Comparison of ENCODE assay signal across 8 mouse cellular contexts in the genomic region with DNA sequence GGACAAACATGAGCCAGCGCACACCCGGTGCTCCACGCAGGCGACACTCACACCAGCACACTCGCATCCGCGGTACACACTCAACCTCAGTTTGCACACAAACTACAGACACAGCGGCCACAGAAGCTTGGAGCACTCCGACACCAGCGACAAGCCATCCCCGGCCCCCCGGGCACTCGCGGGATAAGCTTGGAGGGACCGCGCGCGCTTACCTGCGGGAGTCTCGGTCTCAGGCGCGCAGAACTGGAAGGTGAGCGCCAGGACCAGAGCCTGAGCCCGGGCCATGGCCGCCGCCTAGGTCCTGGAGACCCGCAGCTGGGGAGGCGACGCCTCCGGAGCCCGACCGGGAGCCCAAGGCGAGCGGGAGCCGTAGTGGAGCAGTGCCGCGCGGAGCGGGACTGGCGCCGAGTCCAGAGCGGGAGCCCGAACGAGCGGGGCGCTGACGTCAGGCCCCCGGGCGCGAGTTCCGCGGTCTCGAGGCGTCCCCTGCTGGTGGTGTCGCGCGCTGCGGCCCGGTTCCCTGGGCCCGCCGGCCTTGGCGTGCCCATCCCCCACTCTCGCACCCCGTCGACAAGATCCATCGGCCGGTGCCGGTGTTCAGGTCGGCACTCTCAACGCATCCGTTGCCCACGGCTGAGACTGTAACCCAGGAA. TPM values are rescaled to one million over a fixed set of nuclear protein-coding genes. Genes with fewer than 3 reads are reported as not detected.
DNase-seq lines count a peak whose midpoint lies in the region; ATAC-seq and TF ChIP-seq lines count a peak whose summit lies in the region.

A gene (minus strand): TSS at position 417 of the 653 bp plus-strand sequence.

- peaks cover 48% of the 10 kb centered on the region for H3K4me1 ChIP-seq in erythroblast, embryonic 14.5 days (ENCODE audit: control insufficient read depth)
- H3K4me1 ChIP-seq in embryonic facial prominence, embryonic 14.5 days (ENCODE audit: control insufficient read depth, insufficient read depth, low read length): no peaks in the 10 kb centered on the region; the same call in 1 of the 2 replicates
- H3K4me1 ChIP-seq in heart, embryonic 11.5 days (ENCODE audit: control insufficient read depth, insufficient read depth, low read length): 0 out of 2 replicates have a peak, but pooled peaks cover 2% of the 10 kb centered on the region
- peaks cover 22% of the 10 kb centered on the region for H3K4me1 ChIP-seq in kidney, embryonic 16.5 days (ENCODE audit: insufficient read depth, low read length)
- peaks cover 11% of the 10 kb centered on the region for H3K4me1 ChIP-seq in liver, adult 2 months (ENCODE audit: control insufficient read depth, insufficient read depth, low read length)

- H3K4me2 ChIP-seq in embryonic facial prominence, embryonic 14.5 days (ENCODE audit: low read depth, low read length): peak within 1 kb of the TSS; percentile 80
- peak within 1 kb of the TSS; percentile 76 for H3K4me2 ChIP-seq in heart, embryonic 11.5 days
- peak within 1 kb of the TSS; percentile 88 for H3K4me2 ChIP-seq in kidney, embryonic 16.5 days (replicated peaks; ENCODE audit: low read depth, low read length)
- H3K4me2 ChIP-seq in myocyte (ENCODE audit: low read depth): peak within 1 kb of the TSS; percentile 77

- peak within 1 kb of the TSS; percentile 81 for H3K9ac ChIP-seq in embryonic facial prominence, embryonic 14.5 days (ENCODE audit: low read depth, low read length)
- H3K9ac ChIP-seq in heart, embryonic 11.5 days (ENCODE audit: low read depth, low read length): peak within 1 kb of the TSS; percentile 44
- H3K9ac ChIP-seq in kidney, embryonic 16.5 days (replicated peaks; ENCODE audit: low read length): peak within 1 kb of the TSS; percentile 81
- H3K9ac ChIP-seq in liver, adult 2 months (ENCODE audit: low read depth, low read length): peak within 1 kb of the TSS; percentile 65

- no peak for ATAC-seq in erythroblast, adult 5-6 weeks (replicated peaks; ENCODE audit: low FRiP score, poor library complexity, severe bottlenecking)
- peak; percentile 84 for ATAC-seq in embryonic facial prominence, embryonic 14.5 days (ENCODE audit: low read depth)
- peak; percentile 51; the same call in 1 of the 2 replicates for ATAC-seq in heart, embryonic 11.5 days (replicated peaks; ENCODE audit: insufficient number of reproducible peaks, low FRiP score, low TSS enrichment)
- peak; percentile 87 for ATAC-seq in kidney, embryonic 16.5 days (ENCODE audit: low FRiP score, low TSS enrichment)

- H3K9me3 ChIP-seq in erythroblast, embryonic 14.5 days (ENCODE audit: control insufficient read depth, low read length): peaks cover 11% of the 10 kb centered on the region; the same call in 1 of the 2 replicates
- no peaks in the 10 kb centered on the region for H3K9me3 ChIP-seq in embryonic facial prominence, embryonic 14.5 days (ENCODE audit: control insufficient read depth, low read length)
- H3K9me3 ChIP-seq in heart, embryonic 11.5 days (replicated peaks; ENCODE audit: control insufficient read depth, low read length): no peaks in the 10 kb centered on the region
- H3K9me3 ChIP-seq in kidney, embryonic 16.5 days (ENCODE audit: low read length): no peaks in the 10 kb centered on the region

- H3K27me3 ChIP-seq in erythroblast, embryonic 14.5 days (ENCODE audit: control insufficient read depth): peaks cover 86% of the 10 kb centered on the region
- H3K27me3 ChIP-seq in embryonic facial prominence, embryonic 14.5 days (replicated peaks; ENCODE audit: control insufficient read depth, insufficient read depth, low read length): no peaks in the 10 kb centered on the region
- peaks cover 49% of the 10 kb centered on the region for H3K27me3 ChIP-seq in heart, embryonic 11.5 days (ENCODE audit: control insufficient read depth, insufficient read depth, low read length)
- peaks cover 6% of the 10 kb centered on the region for H3K27me3 ChIP-seq in kidney, embryonic 16.5 days (ENCODE audit: insufficient read depth, low read length)
- H3K27me3 ChIP-seq in liver, adult 2 months (ENCODE audit: control insufficient read depth, insufficient read depth, low read length): peaks cover 13% of the 10 kb centered on the region; the same call in 1 of the 2 replicates
- H3K27me3 ChIP-seq in myocyte (ENCODE audit: control insufficient read depth, insufficient read depth, insufficient read length): peaks cover 43% of the 10 kb centered on the region

- peak within 1 kb of the TSS; percentile 13 for H3K27ac ChIP-seq in embryonic facial prominence, embryonic 14.5 days (replicated peaks; ENCODE audit: low read depth, low read length)
- no peak within 1 kb of the TSS for H3K27ac ChIP-seq in heart, embryonic 11.5 days (ENCODE audit: low read depth, low read length)
- H3K27ac ChIP-seq in kidney, embryonic 16.5 days (ENCODE audit: low read length): no peak within 1 kb of the TSS
- H3K27ac ChIP-seq in liver, adult 2 months (replicated peaks; ENCODE audit: insufficient read depth, low read depth, low read length): no peak within 1 kb of the TSS

- H3K4me3 ChIP-seq in erythroblast, embryonic 14.5 days (replicated peaks): peak within 1 kb of the TSS; percentile 69
- H3K4me3 ChIP-seq in embryonic facial prominence, embryonic 14.5 days (ENCODE audit: low read depth, low read length): peak within 1 kb of the TSS; percentile 57
- H3K4me3 ChIP-seq in heart, embryonic 11.5 days (ENCODE audit: low read depth, low read length): peak within 1 kb of the TSS; percentile 68
- H3K4me3 ChIP-seq in kidney, embryonic 16.5 days (ENCODE audit: low read length): peak within 1 kb of the TSS; percentile 70
- peak within 1 kb of the TSS; percentile 61 for H3K4me3 ChIP-seq in liver, adult 2 months (ENCODE audit: insufficient read depth, low read depth, low read length)
- H3K4me3 ChIP-seq in myocyte: peak within 1 kb of the TSS; percentile 5

- H3K36me3 ChIP-seq in erythroblast, embryonic 14.5 days (ENCODE audit: control insufficient read depth): no peaks in the 10 kb centered on the region
- H3K36me3 ChIP-seq in embryonic facial prominence, embryonic 14.5 days (ENCODE audit: control insufficient read depth, insufficient read depth, low read length): no peaks in the 10 kb centered on the region
- no peaks in the 10 kb centered on the region for H3K36me3 ChIP-seq in heart, embryonic 11.5 days (ENCODE audit: control insufficient read depth, insufficient read depth, low read length)
- no peaks in the 10 kb centered on the region for H3K36me3 ChIP-seq in kidney, embryonic 16.5 days (ENCODE audit: insufficient read depth, low read length)
- no peaks in the 10 kb centered on the region for H3K36me3 ChIP-seq in liver, adult 2 months (ENCODE audit: control insufficient read depth, insufficient read depth, low read length)
- H3K36me3 ChIP-seq in myocyte (ENCODE audit: control insufficient read depth, insufficient read depth): no peaks in the 10 kb centered on the region

- H3ac ChIP-seq in myocyte (ENCODE audit: control insufficient read depth, insufficient read length): peak within 1 kb of the TSS; percentile 35

- TF ChIP-seq POLR2A in liver, adult 2 months (IDR thresholded peaks at IDR 0.05; ENCODE audit: extremely low read depth, insufficient read depth, low read length): no peak
- no peak for TF ChIP-seq POLR2A in myocyte (IDR thresholded peaks at IDR 0.05; ENCODE audit: insufficient read length, low read depth)

- DNase-seq in embryonic facial prominence, embryonic 14.5 days (ENCODE audit: low spot score): peak; percentile 86
- DNase-seq in liver, adult 2 months (ENCODE audit: extremely low read depth, low read depth, low spot score): peak; percentile 16
- DNase-seq in spleen, postnatal 4 days (ENCODE audit: low spot score in 2 of 2): peak; percentile 83 to 96

- peak; percentile 92 for TF ChIP-seq CTCF in liver, adult 2 months (IDR thresholded peaks at IDR 0.05; ENCODE audit: low read depth, low read length)

- no peaks in the 10 kb centered on the region for H3K79me2 ChIP-seq in liver, adult 2 months (ENCODE audit: control insufficient read depth, insufficient read depth, low read length)
- no peaks in the 10 kb centered on the region for H3K79me2 ChIP-seq in myocyte (ENCODE audit: control insufficient read depth, insufficient read depth)

- WGBS in embryonic facial prominence, embryonic 14.5 days: under 1% methylated on average over 21 of the region's 72 CpGs
- WGBS in heart, embryonic 11.5 days (ENCODE audit: insufficient replicate concordance): under 1% methylated on average over 72 of the region's 72 CpGs
- WGBS in kidney, embryonic 16.5 days: under 1% methylated on average over 72 of the region's 72 CpGs
- WGBS in liver, adult 2 months: under 1% methylated on average over 72 of the region's 72 CpGs

TF ChIP-seq in myocyte, 11 proteins besides CTCF, POLR2A, EP300 and RAD21:
- TF ChIP-seq USF1 (IDR thresholded peaks at IDR 0.05; ENCODE audit: low read depth) (no peak), TCF3 (IDR thresholded peaks at IDR 0.05; ENCODE audit: insufficient read length, low read depth) (no peak), CEBPB (IDR thresholded peaks at IDR 0.05; ENCODE audit: insufficient read depth, poor library complexity, severe bottlenecking) (no peak), MYOG (IDR thresholded peaks at IDR 0.05; ENCODE audit: control insufficient read depth in 1 of 3, insufficient read depth in 1 of 3, insufficient read length in 2 of 3, low read depth in 2 of 3) (peak in 1 of 3 experiments; percentile 3), MYOD1 (IDR thresholded peaks at IDR 0.05; ENCODE audit: control insufficient read depth in 1 of 3, insufficient read length in 2 of 3, low read depth in 2 of 3) (no peak)
TF ChIP-seq in myocyte: peak in this region for 1.

RNA-seq across cellular contexts. Expression of the gene that starts here (rescaled TPM):
- polyA plus RNA-seq in erythroblast, embryonic 14.5 days (2012): 0.50 and 0.55 TPM in 2 replicates
- 0.19 and 5.9 TPM in 2 replicates for total RNA-seq in erythroblast, adult 5-6 weeks (2015; ENCODE audit: low replicate concordance)
- 0.56 and 3.2 TPM in 2 replicates for total RNA-seq in erythroblast, adult 5-6 weeks (2017; ENCODE audit: low replicate concordance)
- 21.6 and 22.5 TPM in 2 replicates for polyA plus RNA-seq in embryonic facial prominence, embryonic 14.5 days (2014; fragmentation: Nextera tagmentation; extraction: Ambion mirVana)
- polyA plus RNA-seq in heart, embryonic 11.5 days (2014; fragmentation: Nextera tagmentation; extraction: Ambion mirVana): 2.2 and 2.8 TPM in 2 replicates
- 33.5 and 37.0 TPM in 2 replicates for polyA plus RNA-seq in kidney, embryonic 16.5 days (2015; fragmentation: Nextera tagmentation; extraction: Ambion mirVana)
- 0.09 and 0.40 TPM in 2 replicates for total RNA-seq in liver, adult 2 months (2014; rRNA removed)
- polyA plus RNA-seq in liver, adult 2 months (2012; rRNA removed): 0.27 and 0.40 TPM in 2 replicates
- polyA plus RNA-seq in myocyte (2012; fragmentation: generic; extraction: Trizol): 1.0 TPM

Comparison
In these comparisons a context has a peak if more than half of its experiments do, and no peak if none do; other contexts are left out.
1. Peak in DNase-seq, H3K4me3 ChIP-seq and H3K9ac ChIP-seq in liver, adult 2 months; RNA of the gene not detected or under 1 TPM.
2. H3K4me3 ChIP-seq: peak in every context shown above with its lines; median percentile 70 in kidney, embryonic 16.5 days; 69 in erythroblast, embryonic 14.5 days; 68 in heart, embryonic 11.5 days; 61 in liver, adult 2 months; 57 in embryonic facial prominence, embryonic 14.5 days; 5 in myocyte.
3. DNase-seq: peak in every context shown above with its lines; median percentile 90 in spleen, postnatal 4 days; 86 in embryonic facial prominence, embryonic 14.5 days; 16 in liver, adult 2 months.